Mouse (Mus musculus): ENCODE results near the gene Suclg1.

The Suclg1 gene

GRCm38 (mm10) chr6:73251336-73251735 lies 3.2 kb downstream of the Suclg1 start:
- DNase-seq = no peak

DNA sequence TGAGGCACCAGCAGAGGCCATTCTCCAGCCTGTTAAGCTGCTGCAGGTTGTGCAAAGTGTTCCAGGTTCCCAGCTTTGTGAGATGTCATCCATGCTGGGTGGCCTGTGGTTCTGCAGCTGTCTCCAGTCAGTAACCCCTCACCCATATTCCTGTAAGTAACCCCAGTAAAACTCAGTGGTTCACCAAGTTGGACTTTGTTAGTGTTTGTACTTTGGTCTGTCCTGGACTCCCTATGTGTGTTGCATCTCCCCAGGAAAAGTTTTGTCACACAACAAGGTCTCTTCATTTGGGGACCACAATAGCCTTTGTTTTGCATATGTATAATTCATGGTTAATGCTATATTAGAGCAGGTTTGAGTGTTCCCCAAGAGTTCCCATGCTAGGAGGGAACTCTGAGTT lies 4.2 kb downstream of the Suclg1 start:
- no peak for DNase-seq

DNA sequence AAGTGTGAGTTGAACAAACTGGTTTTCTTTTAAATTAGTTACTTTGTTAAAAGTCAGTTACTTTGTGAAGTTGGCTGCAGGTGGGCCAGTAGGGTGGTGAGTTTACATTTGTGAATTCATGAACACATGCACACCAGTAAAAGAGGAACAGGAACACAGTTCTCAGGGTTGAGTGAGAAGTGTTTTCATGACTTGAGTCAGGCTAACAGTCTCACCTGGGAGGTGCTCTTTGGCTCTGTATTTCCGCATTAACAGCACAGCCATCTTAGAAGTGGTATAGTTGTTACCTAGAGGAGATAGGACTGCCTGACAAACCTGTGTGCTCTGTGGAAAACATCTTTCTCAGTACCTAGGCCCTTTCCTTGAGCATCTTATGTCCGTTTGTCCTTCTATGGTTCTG lies 4.8 kb downstream of the Suclg1 start:
- no peak for DNase-seq

DNA sequence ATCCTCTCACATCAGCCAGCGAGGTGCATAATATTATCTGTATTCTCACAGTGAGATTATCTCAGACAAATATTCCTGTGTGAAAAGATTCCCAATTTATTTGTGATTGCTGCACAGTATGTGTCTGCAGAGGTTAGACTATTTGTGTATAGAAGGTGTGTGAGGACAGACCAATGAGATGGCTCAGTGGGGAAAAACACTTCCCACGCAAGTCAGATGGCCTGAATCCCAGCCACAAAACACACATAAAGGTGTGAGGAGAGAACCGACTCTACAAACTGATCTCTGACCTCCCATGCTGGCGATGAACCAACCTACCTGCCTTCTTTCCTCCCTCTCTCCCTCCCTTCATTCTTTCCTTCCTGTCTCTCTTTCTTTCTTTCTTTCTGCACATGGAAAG lies 5.4 kb downstream of the Suclg1 start:
- no peak for DNase-seq

- DNase-seq = peak; percentile 51
Observed at GRCm38 (mm10) chr6:73254307-73255228, 6.4 kb downstream of the Suclg1 start.

DNA sequence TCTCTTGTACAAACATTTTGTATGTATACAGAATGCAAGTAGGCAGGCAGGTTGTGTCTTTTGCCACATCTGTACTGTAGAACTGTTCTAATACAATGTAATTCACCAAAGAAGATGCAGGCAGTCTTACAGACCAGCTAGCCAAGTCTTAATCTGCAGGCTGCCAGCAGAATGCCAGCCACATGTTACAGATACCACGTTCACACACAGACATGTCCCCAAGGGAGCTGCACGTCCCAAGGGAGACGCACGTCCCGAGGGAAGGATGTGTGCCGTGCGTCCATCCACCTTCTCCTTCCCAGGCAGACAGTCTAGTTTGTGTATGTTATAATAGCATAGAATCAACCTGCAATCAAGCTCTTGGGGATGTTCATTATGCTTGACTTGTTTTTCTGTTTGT lies 8.9 kb downstream of the Suclg1 start:
- DNase-seq = no peak

GRCm38 (mm10) chr6:73260110-73260509 lies 11.9 kb downstream of the Suclg1 start:
- DNase-seq = no peak

GRCm38 (mm10) chr6:73264801-73265200 lies 16.6 kb downstream of the Suclg1 start:
- no peak for DNase-seq

GRCm38 (mm10) chr6:73267738-73268311 lies 19.6 kb downstream of the Suclg1 start:
- DNase-seq = no peak

- DNase-seq = peak; percentile 57
Observed at GRCm38 (mm10) chr6:73269374-73269773, 21.2 kb downstream of the Suclg1 start.

GRCm38 (mm10) chr6:73271546-73272091 lies 23.4 kb downstream of the Suclg1 start:
- DNase-seq = no peak

DNA sequence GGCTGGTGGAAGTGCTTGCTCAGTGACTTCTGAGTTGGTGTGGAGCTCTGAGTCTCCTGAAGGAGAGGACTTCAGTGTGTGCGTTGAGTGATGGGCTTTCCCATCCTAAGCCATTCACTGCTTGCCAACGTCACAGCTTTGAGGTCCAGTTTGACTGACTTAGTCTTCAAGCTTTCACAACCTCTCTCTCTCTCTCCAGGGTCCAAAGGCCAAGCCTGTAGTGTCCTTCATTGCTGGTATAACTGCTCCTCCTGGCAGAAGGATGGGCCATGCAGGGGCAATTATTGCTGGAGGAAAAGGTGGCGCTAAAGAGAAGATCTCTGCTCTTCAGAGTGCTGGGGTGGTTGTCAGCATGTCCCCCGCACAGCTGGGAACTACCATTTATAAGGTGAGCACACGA lies 26.8 kb downstream of the Suclg1 start:
- no peak for DNase-seq

DNA sequence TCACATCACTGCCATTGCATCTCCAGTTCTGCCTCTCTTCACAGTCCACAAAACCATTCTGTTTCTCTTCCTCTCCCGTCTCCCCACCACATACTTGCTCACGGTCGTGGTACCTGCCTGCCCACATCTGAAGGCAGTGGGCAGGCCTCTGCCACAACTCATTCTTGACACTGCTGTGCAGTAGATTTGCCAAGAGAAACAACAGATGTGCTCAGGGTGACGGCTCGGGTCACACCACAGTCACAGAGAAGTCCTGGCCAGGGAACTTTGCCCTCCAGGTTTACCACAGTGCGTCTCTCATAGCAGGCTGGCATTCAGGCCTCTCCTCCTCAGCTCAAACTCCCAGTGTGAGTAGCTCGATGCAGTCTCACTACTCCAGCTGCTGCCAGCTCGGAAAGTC lies 31.5 kb downstream of the Suclg1 start:
- no peak for DNase-seq

GRCm38 (mm10) chr6:73280546-73281115 lies 32.4 kb downstream of the Suclg1 start:
- DNase-seq = no peak

- no peak for DNase-seq
Observed at GRCm38 (mm10) chr6:73286326-73286725, 38.1 kb downstream of the Suclg1 start.

GRCm38 (mm10) chr6:73306837-73307236 lies 58.7 kb downstream of the Suclg1 start:
- no peak for DNase-seq

GRCm38 (mm10) chr6:73308685-73309520 lies 60.7 kb downstream of the Suclg1 start:
- no peak for DNase-seq

DNA sequence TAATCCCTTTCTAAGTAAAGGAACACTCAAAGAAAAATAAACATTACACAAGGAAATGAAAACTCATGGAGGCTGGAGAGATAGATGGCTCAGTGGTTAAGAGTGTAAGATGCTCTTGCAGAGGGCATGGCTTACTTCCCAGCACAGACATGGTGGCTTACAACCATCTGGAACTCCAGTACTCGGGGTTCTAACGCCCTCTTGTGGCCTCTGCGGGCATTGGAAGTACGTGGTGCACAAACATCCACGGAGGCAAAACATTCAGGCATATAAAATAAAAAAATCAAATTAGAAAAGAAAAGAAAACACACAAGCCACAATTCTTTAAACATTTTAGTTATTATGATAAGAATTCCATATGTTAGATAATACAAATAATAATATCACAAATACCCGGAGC lies 63.2 kb downstream of the Suclg1 start:
- no peak for DNase-seq

DNA sequence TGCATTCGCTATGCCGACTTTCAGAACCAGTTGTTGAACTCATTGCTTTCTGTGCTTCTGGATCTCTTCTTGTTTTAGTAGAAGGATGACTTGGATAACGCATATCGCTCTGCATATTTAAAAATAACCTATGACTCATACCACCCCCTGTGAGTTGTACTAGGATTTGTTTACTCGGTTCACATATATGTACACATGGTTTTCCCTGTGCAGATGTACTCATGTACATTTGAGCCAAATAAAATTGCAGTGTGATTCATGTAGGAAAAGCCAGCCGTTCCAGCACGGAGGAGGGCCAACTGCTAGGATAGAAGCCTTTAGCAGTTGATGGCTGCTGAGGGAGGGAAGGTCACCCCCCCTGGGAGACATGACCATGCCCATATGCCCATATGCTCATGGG lies 63.6 kb downstream of the Suclg1 start:
- no peak for DNase-seq

DNA sequence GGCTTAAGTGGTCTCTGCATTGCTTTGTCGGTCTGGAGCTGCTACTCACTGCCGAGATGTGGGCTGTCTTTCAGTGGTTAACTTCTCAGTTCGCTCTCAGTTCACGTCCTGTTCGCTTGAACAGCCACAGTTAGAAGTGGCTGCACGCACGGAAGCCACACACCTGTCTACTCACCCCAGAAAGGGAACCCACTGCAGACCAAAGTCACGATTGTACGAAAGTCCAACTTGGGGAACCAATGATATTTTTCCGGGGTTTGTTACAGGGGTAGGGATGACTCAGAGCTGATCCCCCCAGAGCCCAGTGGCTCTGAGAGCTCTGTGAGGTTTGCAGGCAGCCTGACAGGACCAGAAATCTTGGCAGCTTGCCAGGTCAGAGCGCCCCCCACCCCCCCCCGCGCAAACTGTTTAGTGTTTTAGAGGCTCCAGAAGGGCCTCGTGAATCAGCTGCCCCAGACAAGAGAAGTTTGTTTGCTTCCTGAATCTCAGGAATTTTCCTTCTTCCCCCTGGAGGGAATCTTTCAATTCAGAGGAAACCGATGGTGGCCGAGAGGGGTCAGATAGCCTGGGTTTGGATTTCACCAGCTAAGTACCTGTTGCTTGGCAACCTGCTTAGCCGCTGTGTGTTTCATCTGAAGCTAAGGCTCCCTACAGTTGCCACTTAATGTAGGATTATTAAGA lies 66.9 kb downstream of the Suclg1 start:
- DNase-seq = peak; percentile 10

DNA sequence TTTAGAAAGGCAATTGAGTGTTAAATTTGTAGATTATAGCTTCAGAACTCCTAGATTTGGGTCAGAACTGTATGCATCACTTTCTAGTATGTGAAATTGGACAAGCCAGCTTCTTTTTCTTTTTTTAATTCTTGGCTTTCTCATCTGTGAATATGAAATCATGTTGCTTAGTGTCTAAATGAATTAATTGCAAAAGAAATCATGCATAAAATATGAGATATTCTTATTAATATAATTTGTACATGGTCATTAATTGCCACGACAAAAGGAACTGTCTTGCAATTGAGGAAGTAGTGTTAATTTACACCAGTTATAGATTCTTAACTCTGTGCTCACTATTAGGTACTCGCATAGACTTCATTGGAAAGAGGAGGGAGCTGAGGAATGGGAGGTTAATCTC lies 74.1 kb downstream of the Suclg1 start:
- no peak for DNase-seq
